Mouse (Mus musculus): ENCODE measurements around the gene Tekt5.

- no peak for TF ChIP-seq CTCF (IDR thresholded peaks at IDR 0.05; ENCODE audit: low read depth, low read length)
- no peak for TF ChIP-seq GATA1 (IDR thresholded peaks at IDR 0.05; ENCODE audit: borderline replicate concordance, low read length)
- no peak for TF ChIP-seq TAL1 (conservative IDR thresholded peaks at IDR 0.05; ENCODE audit: low read depth, low read length)
Observed at GRCm38 (mm10) chr16:10372372-10372771, 22.9 kb downstream of the Tekt5 start.
